Mouse (Mus musculus) CH12.LX (cell line): ENCODE measurements at regions not wholly inside any gene's neighbourhood (a gene's known extent, or its start where the extent isn't known, plus 50 kb on each side); places are given as distances from the start of the nearest gene placed in this dataset.

Experiments
- CTCF ChIP-seq, 2 experiments: IDR thresholded peaks in 1 of 2; conservative IDR thresholded peaks in 1 of 2; 2 replicates each; pipeline ENCODE4 v1.5.1; 2011 to 2012; ENCODE audit warnings: low read depth in 2 of 2, low read length in 2 of 2, improper control_type of control experiment in 1 of 2, inconsistent platforms in 1 of 2, mild to moderate bottlenecking in 1 of 2, moderate library complexity in 1 of 2
- EP300 ChIP-seq: IDR thresholded peaks from 2 replicates; pipeline ENCODE4 v1.6.1; 2011; ENCODE audit warnings: low read length, improper control_type of control experiment
- NRF1 ChIP-seq: IDR thresholded peaks from 2 replicates; pipeline ENCODE4 v1.6.1; 2014; ENCODE audit warnings: low read depth, mild to moderate bottlenecking, inconsistent platforms, low read length, improper control_type of control experiment, moderate library complexity
- POLR2A ChIP-seq: IDR thresholded peaks from 2 replicates; pipeline ENCODE4 v1.6.1; 2011; ENCODE audit warnings: low read depth, mild to moderate bottlenecking, improper control_type of control experiment, low read length
- POLR2AphosphoS2 ChIP-seq: IDR thresholded peaks from 2 replicates; pipeline ENCODE4 v1.6.1; 2011; ENCODE audit warnings: low read depth, low read length, improper control_type of control experiment
- RAD21 ChIP-seq: IDR thresholded peaks from 2 replicates; pipeline ENCODE4 v1.6.1; 2011; ENCODE audit warnings: low read depth, mild to moderate bottlenecking, low read length, improper control_type of control experiment, moderate library complexity
- USF1 ChIP-seq: IDR thresholded peaks from 2 replicates; pipeline ENCODE4 v1.6.1; 2014; ENCODE audit warnings: low read depth, mild to moderate bottlenecking, inconsistent platforms, low read length, improper control_type of control experiment
- USF2 ChIP-seq: conservative IDR thresholded peaks from 2 replicates; pipeline ENCODE4 v1.6.1; 2011; ENCODE audit warnings: low read depth, low read length, improper control_type of control experiment

DNA sequence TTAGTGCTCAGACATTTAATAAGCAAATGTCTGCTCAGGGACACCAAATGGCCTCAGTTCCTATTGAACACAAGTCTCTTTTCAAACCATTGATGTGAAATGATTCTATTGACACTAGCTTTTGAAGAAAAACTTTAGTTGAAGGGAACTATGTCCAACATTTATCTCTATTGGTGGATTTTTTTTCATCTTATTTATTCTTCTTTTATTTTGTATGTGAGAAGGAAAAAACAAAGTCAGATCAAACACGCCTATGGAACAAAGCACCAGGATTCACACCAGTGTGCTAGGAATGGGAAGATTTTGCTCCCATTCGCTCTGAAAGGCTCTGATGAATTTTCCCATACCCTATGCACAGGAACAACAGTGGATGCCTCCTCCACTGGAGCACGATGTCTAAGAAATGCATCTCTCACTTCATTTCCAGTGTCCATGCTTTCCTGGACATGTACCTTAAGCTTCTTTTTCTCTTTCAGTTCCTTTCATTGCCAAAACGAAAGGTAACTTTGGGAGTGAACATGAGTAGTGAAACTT lies 416.4 kb downstream of the Tmem161b start:
- TF ChIP-seq CTCF (conservative IDR thresholded peaks at IDR 0.05 in 1 of 2, IDR thresholded peaks at IDR 0.05 in 1 of 2; ENCODE audit: low read depth in 2 of 2, low read length in 2 of 2) (no peak), NRF1 (no peak), USF1 (no peak), EP300 (no peak), USF2 (no peak), POLR2AphosphoS2 (no peak), POLR2A (no peak), RAD21 (no peak)
